Mouse (Mus musculus) G1E (cell line): ENCODE data around the gene Ndufb6. TPM values are rescaled to one million over a fixed set of nuclear protein-coding genes. Genes with fewer than 3 reads are reported as not detected.

Experiments
- ATAC-seq: 2 replicates; pipeline ENCODE4 v1.8.0; 2016; ENCODE audit warnings: mild to moderate bottlenecking; ENCODE audit not compliant: insufficient number of reproducible peaks, poor library complexity, low FRiP score, severe bottlenecking; ENCODE audit errors: extremely low read depth
- DNase-seq: peaks from one replicate; pipeline ENCODE4 v3.0.0; 2012; ENCODE audit warnings: low spot score
- H3K27me3 ChIP-seq: 2 replicates; pipeline ENCODE4 v1.6.1; 2012; ENCODE audit warnings: mild to moderate bottlenecking, low read length, inconsistent platforms; ENCODE audit not compliant: insufficient read depth
- H3K36me3 ChIP-seq: replicated peaks from 2 replicates; pipeline ENCODE3; 2012; ENCODE audit warnings: mild to moderate bottlenecking, inconsistent platforms
- H3K4me1 ChIP-seq: 2 replicates; pipeline ENCODE4 v1.6.1; 2012; ENCODE audit warnings: low read depth, low read length, inconsistent platforms, mixed read lengths; ENCODE audit not compliant: insufficient read depth
- H3K4me3 ChIP-seq: 2 replicates; pipeline ENCODE4 v1.5.1; 2012; ENCODE audit warnings: low read depth, mild to moderate bottlenecking, inconsistent platforms, low read length, moderate library complexity, mixed read lengths
- H3K9me3 ChIP-seq: replicated peaks from 2 replicates; pipeline ENCODE4 v1.6.1; 2012; ENCODE audit warnings: inconsistent platforms
- CTCF ChIP-seq: IDR thresholded peaks from 2 replicates; pipeline ENCODE4 v1.5.1; 2012; ENCODE audit warnings: low read depth, low read length, inconsistent platforms, mixed read lengths
- GATA1 ChIP-seq: IDR thresholded peaks from 2 replicates; pipeline ENCODE4 v1.6.1; 2012; ENCODE audit warnings: borderline replicate concordance, low read length, inconsistent platforms, mixed read lengths
- GATA2 ChIP-seq: IDR thresholded peaks from 2 replicates; pipeline ENCODE4 v1.6.1; 2012; ENCODE audit warnings: low read depth, low read length, inconsistent platforms, borderline replicate concordance
- POLR2AphosphoS5 ChIP-seq: IDR thresholded peaks from 2 replicates; pipeline ENCODE4 v1.6.1; 2012; ENCODE audit warnings: low read depth, low read length, inconsistent platforms; ENCODE audit not compliant: insufficient replicate concordance
- TAL1 ChIP-seq: conservative IDR thresholded peaks from 2 replicates; pipeline ENCODE4 v1.6.1; 2012; ENCODE audit warnings: low read depth, low read length, inconsistent platforms, mixed read lengths
- polyA plus RNA-seq: library from polyadenylated mRNA; stranded (reverse); fragments of >175 nt; gene quantifications from 2 replicates; pipeline ENCODE4 v1.2.3, GENCODE M21; 2012
- total RNA-seq, 2 experiments: library from RNA; stranded (forward) in 1 of 2; stranded (reverse) in 1 of 2; fragments of 200-1000 nt in 1 of 2; fragments of >200 nt in 1 of 2; fragmentation: Nextera tagmentation in 1 of 2; gene quantifications; 2 replicates each; pipeline ENCODE4 v1.2.3; 2014 to 2017

Ndufb6 gene
- total and polyA plus RNA-seq, 3 experiments = 37.4 to 177 (median 82.0) TPM

DNA sequence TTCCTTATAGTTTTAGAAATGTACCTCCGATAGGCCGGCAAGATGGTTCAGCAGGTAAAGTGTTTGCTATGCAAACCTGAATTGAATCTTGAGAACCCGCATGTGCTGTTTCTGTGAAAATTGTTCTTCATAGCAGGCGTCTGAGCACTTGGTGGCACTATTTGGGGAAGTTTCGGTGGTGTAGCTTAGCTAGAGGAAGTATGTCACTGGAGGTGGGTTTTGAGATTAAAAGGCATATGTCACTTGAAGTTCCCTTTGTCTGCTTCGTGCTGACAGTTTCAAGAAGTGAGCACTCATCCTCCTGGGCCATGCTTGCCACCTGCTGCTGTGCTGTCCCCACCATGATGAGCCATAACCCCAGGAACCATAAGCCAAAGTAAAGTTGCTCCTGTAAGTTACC, 8.2 kb upstream of the Ndufb6 start:
- TF ChIP-seq GATA1 (no peak), POLR2AphosphoS5 (no peak), GATA2 (no peak), TAL1 (no peak), CTCF (no peak)
- Histone ChIP-seq H3K27me3 (0 out of 2 replicates have a peak, but pooled peaks cover 2% of the 10 kb centered on the region), H3K9me3 (peaks cover 15% of the 10 kb centered on the region), H3K4me1 (peaks cover 6% of the 10 kb centered on the region), H3K36me3 (no peaks in the 10 kb centered on the region), H3K4me3 (no peak overlapping the region)
- DNase-seq = no peak
- no peak for ATAC-seq

DNA sequence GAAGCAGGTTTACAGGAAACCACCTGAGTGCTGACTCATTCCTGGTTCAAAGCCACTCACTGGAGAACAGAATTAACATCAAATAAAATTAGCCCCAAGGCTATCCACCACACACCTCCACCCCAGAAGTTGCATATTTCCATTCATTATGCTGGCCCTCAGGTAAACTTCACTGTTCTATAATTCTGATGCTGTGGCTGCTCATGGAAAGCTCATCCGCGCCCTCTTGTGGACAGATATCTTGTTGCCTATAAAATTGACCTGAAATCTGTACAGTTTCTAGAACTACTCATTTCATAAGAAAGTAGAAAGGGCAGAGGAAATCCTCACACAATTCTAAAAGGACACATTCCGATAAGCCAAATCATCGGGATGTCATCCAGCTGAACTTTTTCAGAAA, 6.4 kb upstream of the Ndufb6 start:
- no peak overlapping the region for H3K4me3 ChIP-seq
- no peak for DNase-seq
- H3K27me3 ChIP-seq = 0 out of 2 replicates have a peak, but pooled peaks cover 2% of the 10 kb centered on the region
- H3K9me3 ChIP-seq = peaks cover 5% of the 10 kb centered on the region
- TF ChIP-seq CTCF = no peak
- TF ChIP-seq GATA2 = no peak
- no peak for TF ChIP-seq TAL1
- no peak for TF ChIP-seq POLR2AphosphoS5
- no peak for TF ChIP-seq GATA1
- ATAC-seq = no peak; the same call in 1 of the 2 replicates
- H3K36me3 ChIP-seq = no peaks in the 10 kb centered on the region
- H3K4me1 ChIP-seq = peaks cover 6% of the 10 kb centered on the region

DNA sequence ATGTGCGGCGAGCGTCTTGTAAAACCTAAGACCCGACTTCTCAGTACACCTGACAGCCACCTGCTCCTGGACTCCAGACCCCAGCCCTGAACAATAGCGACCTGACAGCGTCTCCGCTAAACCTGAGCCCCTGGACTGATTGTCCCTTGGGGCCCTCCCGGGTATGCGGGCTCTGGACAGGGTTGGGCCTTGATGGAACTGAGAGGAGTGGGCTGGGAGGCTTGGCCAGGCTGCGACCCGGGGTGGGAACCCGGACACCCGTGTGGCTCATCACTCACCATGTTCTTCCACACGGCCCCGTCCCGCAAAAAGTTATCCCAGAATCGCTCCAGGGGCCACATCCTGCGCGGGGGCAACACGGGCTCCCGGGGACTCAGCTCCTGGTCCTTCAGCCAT, 343 bp downstream of the Ndufb6 start:
- TF ChIP-seq GATA2 = no peak
- TF ChIP-seq GATA1 = no peak
- TF ChIP-seq POLR2AphosphoS5 = no peak
- no peak for TF ChIP-seq CTCF
- no peak for TF ChIP-seq TAL1
- H3K36me3 ChIP-seq = peaks cover 33% of the 10 kb centered on the region
- no peaks in the 10 kb centered on the region for H3K27me3 ChIP-seq
- ATAC-seq (no peak), DNase-seq (no peak)
- peaks cover 27% of the 10 kb centered on the region for H3K4me1 ChIP-seq
- no peaks in the 10 kb centered on the region for H3K9me3 ChIP-seq
- peak overlapping the region; percentile 97 for H3K4me3 ChIP-seq

DNA sequence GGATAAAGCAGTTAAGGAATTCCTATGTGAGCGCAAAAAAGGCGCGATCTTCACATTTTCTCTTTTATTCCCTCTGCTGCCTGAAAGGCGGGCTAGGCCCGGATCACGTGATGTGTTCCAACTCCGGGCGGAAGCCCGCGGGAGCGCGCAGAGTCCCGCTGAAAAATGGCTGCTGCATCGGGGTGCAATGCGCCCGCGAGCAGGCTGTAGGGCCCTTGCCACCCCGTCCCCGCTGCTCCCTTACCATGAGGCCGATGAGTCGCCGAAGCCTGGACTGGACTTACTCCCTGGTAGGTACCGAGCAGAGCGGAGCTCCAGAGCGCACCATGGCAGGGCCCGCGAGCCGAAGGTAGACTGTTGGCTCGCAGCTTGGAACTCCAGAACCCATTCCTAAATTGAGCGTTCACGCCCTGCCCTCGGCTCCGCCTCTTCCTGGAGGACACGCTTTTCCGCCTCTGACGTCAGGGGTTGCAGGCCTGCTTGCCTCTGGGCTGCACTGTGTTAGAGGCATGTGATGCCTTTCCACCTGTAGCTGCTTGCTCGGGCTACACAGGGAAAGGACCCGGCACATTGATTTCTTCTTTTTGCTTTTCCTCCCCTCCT, 9.7 kb downstream of the Ndufb6 start, which contains the start of the genes Smim27 and Topors:
Gene Smim27, plus strand, starts transcription at position 150 of the 603 bp plus-strand sequence.
Gene Topors, minus strand, starts transcription at position 421 of the 603 bp plus-strand sequence.
- H3K36me3 ChIP-seq = peaks cover 69% of the 10 kb centered on the region
- TF ChIP-seq GATA1 (no peak), CTCF (no peak), TAL1 (no peak), GATA2 (no peak), POLR2AphosphoS5 (peak; percentile 78; the same call in 1 of the 2 replicates)
- ATAC-seq (peak; percentile 94), DNase-seq (peak; percentile 95)
- H3K4me3 ChIP-seq = peak within 1 kb of the TSS; percentile 81
- H3K4me1 ChIP-seq = peaks cover 32% of the 10 kb centered on the region
- H3K9me3 ChIP-seq = no peaks in the 10 kb centered on the region
- H3K27me3 ChIP-seq = no peaks in the 10 kb centered on the region

DNA sequence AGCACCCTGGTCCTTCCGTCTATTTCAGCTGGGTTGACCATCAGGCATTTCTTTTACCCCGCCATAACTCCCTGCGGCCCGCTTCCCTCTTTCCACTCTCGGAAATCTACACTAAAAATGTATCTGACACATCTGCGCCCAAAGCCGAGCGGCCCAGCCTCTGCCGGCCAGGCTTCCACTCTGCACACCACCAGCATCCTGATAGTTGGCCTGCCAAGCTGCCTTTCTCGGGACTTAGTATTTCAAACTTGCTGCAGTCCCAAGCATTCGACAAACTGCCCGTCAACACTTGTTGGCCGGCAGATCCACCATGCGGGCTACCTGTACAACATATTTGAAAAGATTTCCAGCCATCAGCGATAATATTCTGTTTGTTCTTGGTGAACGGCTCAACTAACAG, 10.4 kb downstream of the Ndufb6 start:
- TF ChIP-seq TAL1 (no peak), POLR2AphosphoS5 (no peak), GATA1 (no peak), GATA2 (no peak), CTCF (no peak)
- H3K4me1 ChIP-seq = peaks cover 33% of the 10 kb centered on the region
- DNase-seq = no peak
- H3K36me3 ChIP-seq = peaks cover 67% of the 10 kb centered on the region
- peak overlapping the region; percentile 81 for H3K4me3 ChIP-seq
- no peaks in the 10 kb centered on the region for H3K27me3 ChIP-seq
- no peaks in the 10 kb centered on the region for H3K9me3 ChIP-seq
- ATAC-seq = no peak

DNA sequence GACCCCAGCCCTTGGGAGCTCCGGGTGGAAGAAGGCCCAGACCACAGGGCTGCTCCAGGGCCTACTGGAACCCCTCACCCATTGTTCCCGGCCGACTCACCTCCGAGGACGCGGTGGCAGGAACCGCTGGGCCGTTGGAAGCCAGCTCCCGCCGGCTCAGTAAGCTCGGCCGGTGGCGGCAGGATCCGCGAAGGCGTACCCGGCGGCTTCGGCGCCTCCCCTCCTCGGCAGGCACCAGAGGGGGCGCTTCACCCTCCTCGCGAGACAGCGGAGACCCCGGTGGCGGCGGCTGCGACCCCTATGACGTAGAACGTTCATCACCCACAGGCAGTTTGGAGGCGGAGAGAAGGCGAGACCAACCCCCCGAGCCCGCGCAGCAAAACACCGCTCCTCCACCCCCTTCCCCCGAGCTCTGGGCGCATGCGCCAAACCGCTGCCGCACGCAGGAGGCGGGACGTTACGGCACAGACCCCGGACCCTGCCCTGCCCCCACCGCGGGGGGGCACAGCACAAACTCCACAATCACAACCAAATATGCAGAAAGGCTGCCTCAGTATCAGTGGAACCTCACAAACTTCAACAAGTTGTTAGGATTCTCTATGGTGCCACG, 10.9 kb downstream of the Ndufb6 start:
- peak overlapping the region; percentile 81 for H3K4me3 ChIP-seq
- TF ChIP-seq GATA2 (no peak), TAL1 (no peak)
- DNase-seq (peak; percentile 92), ATAC-seq (peak; percentile 31)
- H3K36me3 ChIP-seq = peaks cover 65% of the 10 kb centered on the region
- no peaks in the 10 kb centered on the region for H3K27me3 ChIP-seq
- peaks cover 35% of the 10 kb centered on the region for H3K4me1 ChIP-seq
- no peaks in the 10 kb centered on the region for H3K9me3 ChIP-seq
